Mouse (Mus musculus): ENCODE results near the gene Myo5c.

- TF ChIP-seq CTCF (IDR thresholded peaks at IDR 0.05; ENCODE audit: control insufficient read depth, insufficient read depth, low read length) (no peak), POLR2A (IDR thresholded peaks at IDR 0.05; ENCODE audit: borderline replicate concordance, control insufficient read depth, low read depth, low read length) (no peak)
Measured at GRCm38 (mm10) chr9:75254196-75254955, 22.6 kb downstream of the Myo5c start.
